Mouse (Mus musculus): ENCODE data around the gene 2410004P03Rik.
"Not testable (repeated sequence)": the region's sequence is repeated elsewhere in the genome, so short reads cannot be mapped to it uniquely, and the experiment has no call there.

The 2410004P03Rik gene

GRCm38 (mm10) chr12:17024554-17025110 is 13.1 kb upstream of the 2410004P03Rik start:
- ATAC-seq (ENCODE audit: insufficient number of reproducible peaks, low FRiP score, low TSS enrichment), result no peak

GRCm38 (mm10) chr12:17022145-17022544 is 10.6 kb upstream of the 2410004P03Rik start:
- ATAC-seq (ENCODE audit: insufficient number of reproducible peaks, low FRiP score, low TSS enrichment), result no peak

GRCm38 (mm10) chr12:17021125-17021524 is 9.6 kb upstream of the 2410004P03Rik start:
- ATAC-seq (ENCODE audit: insufficient number of reproducible peaks, low FRiP score, low TSS enrichment), result not testable (repeated sequence)

- ATAC-seq (ENCODE audit: insufficient number of reproducible peaks, low FRiP score, low TSS enrichment), result no peak
Observed at GRCm38 (mm10) chr12:17018468-17018867, 6.9 kb upstream of the 2410004P03Rik start.

- no peak for ATAC-seq (ENCODE audit: insufficient number of reproducible peaks, low FRiP score, low TSS enrichment)
Observed at GRCm38 (mm10) chr12:17015711-17016110, 4.2 kb upstream of the 2410004P03Rik start.

GRCm38 (mm10) chr12:17012067-17012899 is 756 bp upstream of the 2410004P03Rik start:
- ATAC-seq (ENCODE audit: insufficient number of reproducible peaks, low FRiP score, low TSS enrichment), result no peak

GRCm38 (mm10) chr12:17009466-17009865 is 2.1 kb downstream of the 2410004P03Rik start:
- ATAC-seq (ENCODE audit: insufficient number of reproducible peaks, low FRiP score, low TSS enrichment), result no peak

GRCm38 (mm10) chr12:17001211-17001610 is 10.3 kb downstream of the 2410004P03Rik start:
- ATAC-seq (ENCODE audit: insufficient number of reproducible peaks, low FRiP score, low TSS enrichment), result no peak

- ATAC-seq (ENCODE audit: insufficient number of reproducible peaks, low FRiP score, low TSS enrichment), result no peak
Observed at GRCm38 (mm10) chr12:17000628-17001027, 10.9 kb downstream of the 2410004P03Rik start.

- peak; percentile 33; the same call in 1 of the 2 replicates for ATAC-seq (ENCODE audit: insufficient number of reproducible peaks, low FRiP score, low TSS enrichment)
Observed at GRCm38 (mm10) chr12:16999739-17000497, 11.6 kb downstream of the 2410004P03Rik start, which contains the start of gene Pqlc3. TSS of gene Pqlc3 (minus strand) at chr12:17000408.

- no peak for ATAC-seq (ENCODE audit: insufficient number of reproducible peaks, low FRiP score, low TSS enrichment)
Observed at GRCm38 (mm10) chr12:16999146-16999545, 12.4 kb downstream of the 2410004P03Rik start.

- ATAC-seq (ENCODE audit: insufficient number of reproducible peaks, low FRiP score, low TSS enrichment), result no peak
Observed at GRCm38 (mm10) chr12:16996886-16997462, 14.6 kb downstream of the 2410004P03Rik start.

- no peak for ATAC-seq (ENCODE audit: insufficient number of reproducible peaks, low FRiP score, low TSS enrichment)
Observed at GRCm38 (mm10) chr12:16996281-16996680, 15.2 kb downstream of the 2410004P03Rik start.

- ATAC-seq (ENCODE audit: insufficient number of reproducible peaks, low FRiP score, low TSS enrichment), result no peak
Observed at GRCm38 (mm10) chr12:16994291-16994690, 17.2 kb downstream of the 2410004P03Rik start.

- no peak for ATAC-seq (ENCODE audit: insufficient number of reproducible peaks, low FRiP score, low TSS enrichment)
Observed at GRCm38 (mm10) chr12:16992355-16992754, 19.2 kb downstream of the 2410004P03Rik start.

- ATAC-seq (ENCODE audit: insufficient number of reproducible peaks, low FRiP score, low TSS enrichment), result no peak
Observed at GRCm38 (mm10) chr12:16991376-16991775, 20.2 kb downstream of the 2410004P03Rik start.

GRCm38 (mm10) chr12:16985778-16986177 is 25.7 kb downstream of the 2410004P03Rik start:
- ATAC-seq (ENCODE audit: insufficient number of reproducible peaks, low FRiP score, low TSS enrichment), result no peak

GRCm38 (mm10) chr12:16977120-16977519 is 34.4 kb downstream of the 2410004P03Rik start:
- no peak for ATAC-seq (ENCODE audit: insufficient number of reproducible peaks, low FRiP score, low TSS enrichment)

- no peak for ATAC-seq (ENCODE audit: insufficient number of reproducible peaks, low FRiP score, low TSS enrichment)
Observed at GRCm38 (mm10) chr12:16966811-16967210, 44.7 kb downstream of the 2410004P03Rik start.

- ATAC-seq (ENCODE audit: insufficient number of reproducible peaks, low FRiP score, low TSS enrichment), result no peak
Observed at GRCm38 (mm10) chr12:16963354-16963753, 48.2 kb downstream of the 2410004P03Rik start.

GRCm38 (mm10) chr12:16958851-16959250 is 52.7 kb downstream of the 2410004P03Rik start:
- no peak for ATAC-seq (ENCODE audit: insufficient number of reproducible peaks, low FRiP score, low TSS enrichment)
